Mouse (Mus musculus): Measurements from ENCODE around the gene Tmem129. TPM values are rescaled to one million over a fixed set of nuclear protein-coding genes. Genes with fewer than 3 reads are reported as not detected.

Tmem129 gene
- polyA plus RNA-seq, 1 experiment from 2014 or later: 34.0 TPM

GRCm38 (mm10) chr5:33681044-33681443, 22.8 kb upstream of the Tmem129 start:
- H3K9me3 ChIP-seq (replicated peaks; ENCODE audit: control insufficient read depth, low read length): no peaks in the 10 kb centered on the region
- H3K36me3 ChIP-seq (ENCODE audit: control insufficient read depth, insufficient read depth, low read length): no peaks in the 10 kb centered on the region
- no peaks in the 10 kb centered on the region for H3K27me3 ChIP-seq (ENCODE audit: control insufficient read depth, insufficient read depth, low read length)
- H3K27ac ChIP-seq (ENCODE audit: low read length): peak overlapping the region; percentile 33; the same call in 1 of the 2 replicates
- ATAC-seq (ENCODE audit: insufficient read depth, low FRiP score): no peak
- H3K4me2 ChIP-seq (ENCODE audit: low read depth, low read length): no peak overlapping the region
- H3K4me3 ChIP-seq (replicated peaks; ENCODE audit: low read length): no peak overlapping the region
- WGBS: 49% methylated on average over 3 of the region's 3 CpGs
- no peak overlapping the region for H3K9ac ChIP-seq (ENCODE audit: low read length)
- no peaks in the 10 kb centered on the region for H3K4me1 ChIP-seq (ENCODE audit: control insufficient read depth, insufficient read depth, low read length)

- 73% methylated on average over 5 of the region's 5 CpGs for WGBS
- no peak for ATAC-seq (ENCODE audit: insufficient read depth, low FRiP score)
- Histone ChIP-seq H3K27ac (ENCODE audit: low read length) (no peak overlapping the region), H3K36me3 (ENCODE audit: control insufficient read depth, insufficient read depth, low read length) (no peaks in the 10 kb centered on the region), H3K9ac (ENCODE audit: low read length) (no peak overlapping the region), H3K4me1 (ENCODE audit: control insufficient read depth, insufficient read depth, low read length) (no peaks in the 10 kb centered on the region), H3K4me3 (replicated peaks; ENCODE audit: low read length) (no peak overlapping the region), H3K9me3 (replicated peaks; ENCODE audit: control insufficient read depth, low read length) (no peaks in the 10 kb centered on the region), H3K27me3 (ENCODE audit: control insufficient read depth, insufficient read depth, low read length) (no peaks in the 10 kb centered on the region), H3K4me2 (ENCODE audit: low read depth, low read length) (no peak overlapping the region)
These were observed 20.0 kb upstream of the Tmem129 start for GRCm38 (mm10) chr5:33678244-33678643.

- Histone ChIP-seq H3K9ac (ENCODE audit: low read length) (no peak overlapping the region), H3K36me3 (ENCODE audit: control insufficient read depth, insufficient read depth, low read length) (no peaks in the 10 kb centered on the region)
- no peak for ATAC-seq (ENCODE audit: insufficient read depth, low FRiP score)
These were observed 17.7 kb upstream of the Tmem129 start for GRCm38 (mm10) chr5:33675964-33676363.

GRCm38 (mm10) chr5:33674439-33674838, 16.2 kb upstream of the Tmem129 start:
- Histone ChIP-seq H3K36me3 (ENCODE audit: control insufficient read depth, insufficient read depth, low read length) (peaks cover under 1% of the 10 kb centered on the region; the same call in 1 of the 2 replicates), H3K27ac (ENCODE audit: low read length) (no peak overlapping the region)
- 81% methylated on average over 3 of the region's 3 CpGs for WGBS

More at GRCm38 (mm10) chr5:33675964-33676363, 17.7 kb upstream of the Tmem129 start:
- Histone ChIP-seq H3K9me3 (replicated peaks; ENCODE audit: control insufficient read depth, low read length) (no peaks in the 10 kb centered on the region), H3K27me3 (ENCODE audit: control insufficient read depth, insufficient read depth, low read length) (no peaks in the 10 kb centered on the region), H3K4me2 (ENCODE audit: low read depth, low read length) (no peak overlapping the region), H3K4me1 (ENCODE audit: control insufficient read depth, insufficient read depth, low read length) (no peaks in the 10 kb centered on the region), H3K27ac (ENCODE audit: low read length) (no peak overlapping the region), H3K4me3 (replicated peaks; ENCODE audit: low read length) (no peak overlapping the region)
- WGBS: 0% methylated on average over 1 of the region's 1 CpGs

GRCm38 (mm10) chr5:33671659-33672058, 13.4 kb upstream of the Tmem129 start:
- no peak overlapping the region for H3K4me3 ChIP-seq (replicated peaks; ENCODE audit: low read length)
- no peak overlapping the region for H3K27ac ChIP-seq (ENCODE audit: low read length)
- H3K9ac ChIP-seq (ENCODE audit: low read length): no peak overlapping the region
- H3K4me2 ChIP-seq (ENCODE audit: low read depth, low read length): no peak overlapping the region
- H3K27me3 ChIP-seq (ENCODE audit: control insufficient read depth, insufficient read depth, low read length): no peaks in the 10 kb centered on the region
- no peaks in the 10 kb centered on the region for H3K4me1 ChIP-seq (ENCODE audit: control insufficient read depth, insufficient read depth, low read length)
- 67% methylated on average over 5 of the region's 5 CpGs for WGBS
- H3K36me3 ChIP-seq (ENCODE audit: control insufficient read depth, insufficient read depth, low read length): peaks cover 13% of the 10 kb centered on the region
- ATAC-seq (ENCODE audit: insufficient read depth, low FRiP score): no peak
- no peaks in the 10 kb centered on the region for H3K9me3 ChIP-seq (replicated peaks; ENCODE audit: control insufficient read depth, low read length)

More at GRCm38 (mm10) chr5:33674439-33674838, 16.2 kb upstream of the Tmem129 start:
- Histone ChIP-seq H3K27me3 (ENCODE audit: control insufficient read depth, insufficient read depth, low read length) (no peaks in the 10 kb centered on the region), H3K4me1 (ENCODE audit: control insufficient read depth, insufficient read depth, low read length) (no peaks in the 10 kb centered on the region), H3K9ac (ENCODE audit: low read length) (no peak overlapping the region), H3K4me3 (replicated peaks; ENCODE audit: low read length) (no peak overlapping the region), H3K9me3 (replicated peaks; ENCODE audit: control insufficient read depth, low read length) (no peaks in the 10 kb centered on the region), H3K4me2 (ENCODE audit: low read depth, low read length) (no peak overlapping the region)
- ATAC-seq (ENCODE audit: insufficient read depth, low FRiP score): peak; percentile 64; the same call in 1 of the 2 replicates

GRCm38 (mm10) chr5:33668223-33668622, 10.0 kb upstream of the Tmem129 start:
- no peak overlapping the region for H3K9ac ChIP-seq (ENCODE audit: low read length)
- H3K4me3 ChIP-seq (replicated peaks; ENCODE audit: low read length): no peak overlapping the region
- no peak overlapping the region for H3K27ac ChIP-seq (ENCODE audit: low read length)
- no peaks in the 10 kb centered on the region for H3K27me3 ChIP-seq (ENCODE audit: control insufficient read depth, insufficient read depth, low read length)
- ATAC-seq (ENCODE audit: insufficient read depth, low FRiP score): no peak
- no peak overlapping the region for H3K4me2 ChIP-seq (ENCODE audit: low read depth, low read length)
- no peaks in the 10 kb centered on the region for H3K9me3 ChIP-seq (replicated peaks; ENCODE audit: control insufficient read depth, low read length)
- peaks cover 13% of the 10 kb centered on the region for H3K36me3 ChIP-seq (ENCODE audit: control insufficient read depth, insufficient read depth, low read length)
- H3K4me1 ChIP-seq (ENCODE audit: control insufficient read depth, insufficient read depth, low read length): no peaks in the 10 kb centered on the region

- Histone ChIP-seq H3K9ac (ENCODE audit: low read length) (peak overlapping the region; percentile 88), H3K27me3 (ENCODE audit: control insufficient read depth, insufficient read depth, low read length) (no peaks in the 10 kb centered on the region), H3K4me1 (ENCODE audit: control insufficient read depth, insufficient read depth, low read length) (peaks cover 25% of the 10 kb centered on the region), H3K36me3 (ENCODE audit: control insufficient read depth, insufficient read depth, low read length) (no peaks in the 10 kb centered on the region; the same call in 1 of the 2 replicates), H3K9me3 (replicated peaks; ENCODE audit: control insufficient read depth, low read length) (no peaks in the 10 kb centered on the region), H3K4me2 (ENCODE audit: low read depth, low read length) (peak overlapping the region; percentile 81), H3K4me3 (replicated peaks; ENCODE audit: low read length) (peak overlapping the region; percentile 86), H3K27ac (ENCODE audit: low read length) (peak overlapping the region; percentile 79)
- 0 out of 2 replicates have a peak, but pooled peaks have one; percentile 0 for ATAC-seq (ENCODE audit: insufficient read depth, low FRiP score)
- under 1% methylated on average over 26 of the region's 26 CpGs for WGBS
These were observed 441 bp upstream of the Tmem129 start for GRCm38 (mm10) chr5:33658664-33659050.

- peak overlapping the region; percentile 86 for H3K4me3 ChIP-seq (replicated peaks; ENCODE audit: low read length)
- H3K9ac ChIP-seq (ENCODE audit: low read length): peak overlapping the region; percentile 87
- peak overlapping the region; percentile 84 for H3K27ac ChIP-seq (ENCODE audit: low read length)
- ATAC-seq (ENCODE audit: insufficient read depth, low FRiP score): peak; percentile 23
- no peaks in the 10 kb centered on the region for H3K27me3 ChIP-seq (ENCODE audit: control insufficient read depth, insufficient read depth, low read length)
- no peaks in the 10 kb centered on the region; the same call in 1 of the 2 replicates for H3K36me3 ChIP-seq (ENCODE audit: control insufficient read depth, insufficient read depth, low read length)
- under 1% methylated on average over 32 of the region's 32 CpGs for WGBS
- peak overlapping the region; percentile 94 for H3K4me2 ChIP-seq (ENCODE audit: low read depth, low read length)
- H3K4me1 ChIP-seq (ENCODE audit: control insufficient read depth, insufficient read depth, low read length): peaks cover 28% of the 10 kb centered on the region
- H3K9me3 ChIP-seq (replicated peaks; ENCODE audit: control insufficient read depth, low read length): no peaks in the 10 kb centered on the region
These were observed 897 bp downstream of the Tmem129 start for GRCm38 (mm10) chr5:33657251-33657786.

GRCm38 (mm10) chr5:33656739-33657138, 1.5 kb downstream of the Tmem129 start:
- peak overlapping the region; percentile 87 for H3K9ac ChIP-seq (ENCODE audit: low read length)
- H3K4me3 ChIP-seq (replicated peaks; ENCODE audit: low read length): peak overlapping the region; percentile 86
- WGBS: 19% methylated on average over 1 of the region's 1 CpGs
- peak overlapping the region; percentile 94 for H3K4me2 ChIP-seq (ENCODE audit: low read depth, low read length)
- ATAC-seq (ENCODE audit: insufficient read depth, low FRiP score): no peak
- H3K27me3 ChIP-seq (ENCODE audit: control insufficient read depth, insufficient read depth, low read length): no peaks in the 10 kb centered on the region
- H3K36me3 ChIP-seq (ENCODE audit: control insufficient read depth, insufficient read depth, low read length): no peaks in the 10 kb centered on the region; the same call in 1 of the 2 replicates
- peaks cover 28% of the 10 kb centered on the region for H3K4me1 ChIP-seq (ENCODE audit: control insufficient read depth, insufficient read depth, low read length)
- no peaks in the 10 kb centered on the region for H3K9me3 ChIP-seq (replicated peaks; ENCODE audit: control insufficient read depth, low read length)
- peak overlapping the region; percentile 84 for H3K27ac ChIP-seq (ENCODE audit: low read length)
